Mouse (Mus musculus) ES-CJ7 (cell line): ENCODE results near the gene Hibadh.

Source experiments
- DNase-seq: peaks from one replicate; pipeline ENCODE4 v3.0.0; 2011; ENCODE audit warnings: low read depth, low spot score

The Hibadh gene

DNA sequence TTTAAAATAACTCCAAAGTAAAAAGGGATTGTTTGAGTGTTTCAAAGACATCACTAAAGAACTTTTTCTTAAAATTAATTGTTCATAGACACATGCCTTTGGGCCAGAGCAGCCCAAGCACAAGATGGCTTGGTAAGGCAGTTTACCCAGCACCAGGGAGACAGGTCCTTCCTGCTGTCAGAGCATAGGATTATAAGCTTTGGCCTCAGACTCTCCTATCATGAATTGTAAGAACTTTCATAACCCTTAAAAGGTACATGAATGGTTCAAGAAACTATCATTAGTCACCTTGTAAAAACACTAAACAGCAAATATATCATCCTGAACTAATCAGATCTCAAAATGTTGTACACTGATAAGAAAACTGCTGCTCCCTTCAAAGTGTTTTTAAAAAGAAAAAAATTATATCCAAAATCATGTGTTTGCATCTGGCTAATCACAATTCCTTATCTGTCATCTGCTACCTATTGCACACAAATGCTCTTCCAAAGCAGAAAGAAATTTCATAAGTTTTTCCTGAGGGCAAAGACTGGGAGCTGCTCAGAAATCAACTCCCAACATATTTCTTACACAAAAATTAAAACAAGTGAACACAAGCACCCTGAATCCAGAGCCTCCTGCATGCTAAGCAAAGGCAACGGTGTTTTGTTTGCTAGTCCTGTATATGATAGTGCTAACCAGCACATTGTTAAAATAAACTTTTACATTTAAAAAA is 1.6 kb downstream of the Hibadh start:
- no peak for DNase-seq

DNA sequence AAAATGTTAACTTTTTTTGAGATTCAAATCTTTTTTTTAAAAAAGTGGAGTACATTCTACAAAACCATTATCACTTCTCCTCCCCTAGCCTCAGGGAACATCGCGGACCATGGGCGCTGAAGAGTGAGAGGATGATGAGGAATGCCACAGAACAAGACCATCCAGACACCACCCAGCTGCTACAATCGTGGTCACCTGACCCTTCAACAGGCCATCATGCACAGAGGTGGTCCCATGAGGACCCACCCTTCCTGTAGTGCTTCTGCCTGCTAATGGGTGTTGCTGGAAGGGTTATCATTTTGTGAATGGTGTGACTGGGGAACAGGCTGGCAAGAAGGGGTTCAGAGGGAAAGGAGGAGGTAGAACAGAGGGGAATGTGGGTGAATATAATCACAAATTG is 2.9 kb downstream of the Hibadh start:
- peak; percentile 27 for DNase-seq

DNA sequence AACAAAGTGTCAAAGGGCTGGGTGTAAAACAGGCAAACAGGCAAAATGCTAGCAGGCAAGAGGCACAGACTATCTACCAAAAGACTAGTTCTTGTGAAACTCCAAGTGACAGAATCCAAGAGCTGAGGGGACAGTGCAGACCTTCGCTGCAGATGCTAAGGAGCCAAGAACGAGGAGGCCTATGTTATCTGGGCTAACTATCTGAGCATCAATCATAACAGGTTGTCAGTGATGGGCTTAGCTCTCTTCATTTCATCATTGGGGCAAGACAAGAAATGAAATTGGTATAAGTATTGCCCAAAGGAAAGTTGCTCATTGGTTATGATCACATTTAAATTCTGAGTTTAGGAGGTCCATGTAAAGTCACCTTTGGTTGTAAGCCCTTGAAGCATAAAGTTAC is 4.8 kb downstream of the Hibadh start:
- no peak for DNase-seq

DNA sequence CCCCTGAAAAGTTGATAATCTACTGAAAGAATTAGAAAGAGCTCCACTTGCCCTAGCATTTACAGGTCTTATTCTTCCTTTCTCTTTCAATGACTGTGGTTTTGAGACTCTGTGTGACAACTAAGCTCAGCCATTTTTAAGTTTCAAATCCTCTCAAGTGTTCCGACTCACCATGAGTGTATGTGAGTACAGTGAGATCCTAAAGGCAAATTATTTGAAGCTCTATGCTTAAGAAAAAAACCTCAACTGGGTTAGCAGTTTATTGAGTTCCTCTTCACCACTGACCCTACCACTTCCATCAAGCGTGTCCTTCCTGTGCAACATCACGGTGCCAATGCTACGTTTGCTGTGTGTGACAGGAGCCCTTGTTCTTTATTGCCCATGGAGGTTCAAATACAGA is 9.6 kb downstream of the Hibadh start:
- no peak for DNase-seq

DNA sequence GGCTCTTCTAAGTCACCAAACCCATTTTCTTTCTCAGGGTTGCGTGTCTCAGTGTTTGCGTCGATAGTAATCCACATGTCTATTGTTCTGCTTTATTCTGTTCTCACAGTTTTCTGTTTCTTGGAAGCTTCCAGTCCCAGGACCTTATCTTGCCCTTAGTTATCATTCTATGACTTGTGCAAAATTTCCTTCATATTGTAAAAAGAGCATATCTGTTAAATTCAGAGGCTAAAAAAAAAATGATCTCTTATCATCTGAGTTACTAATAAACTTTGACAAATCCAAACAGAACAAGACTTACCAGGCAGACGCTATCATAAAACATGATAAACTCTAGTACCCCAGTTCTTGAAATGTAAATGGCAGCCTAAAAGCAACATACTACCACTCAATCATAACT is 11.0 kb downstream of the Hibadh start:
- DNase-seq = no peak

DNA sequence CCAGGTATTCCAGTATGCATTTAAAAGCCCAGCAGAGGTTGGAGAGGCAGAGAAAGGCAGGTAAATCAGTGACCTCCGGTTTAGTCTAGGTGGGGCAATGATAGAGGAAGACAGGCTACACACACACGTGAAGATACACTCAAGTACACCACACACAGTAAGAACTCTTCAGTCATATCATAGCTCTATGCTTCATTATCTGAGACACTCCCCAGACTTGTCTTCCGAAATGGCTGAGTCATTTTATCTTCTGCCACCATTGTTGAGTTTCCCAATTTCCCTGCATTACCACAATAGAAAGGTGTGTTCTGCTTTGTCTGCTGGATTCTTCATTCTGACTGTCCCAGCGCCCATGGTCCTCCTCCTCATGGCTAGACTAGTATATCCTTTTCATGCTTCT is 13.5 kb downstream of the Hibadh start:
- DNase-seq = no peak

DNA sequence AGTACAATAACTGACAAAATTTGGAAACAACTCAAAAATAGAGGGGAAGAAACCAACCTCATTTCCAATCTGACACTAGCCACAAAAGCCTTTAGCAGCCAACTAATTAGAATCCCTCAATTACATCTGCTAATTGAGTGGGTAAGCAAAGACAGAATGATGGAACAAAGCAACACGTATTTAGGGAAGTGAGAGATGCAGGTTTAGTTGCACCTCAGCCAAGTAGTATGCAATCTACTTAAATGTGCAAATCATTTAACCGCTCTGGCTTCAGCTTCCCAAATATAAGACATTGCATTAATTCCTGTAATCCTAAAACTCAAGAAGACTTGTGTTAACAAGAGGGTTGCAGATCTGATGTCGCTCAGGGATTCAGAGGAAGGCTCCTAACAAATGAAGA is 16.4 kb downstream of the Hibadh start:
- DNase-seq = no peak

DNA sequence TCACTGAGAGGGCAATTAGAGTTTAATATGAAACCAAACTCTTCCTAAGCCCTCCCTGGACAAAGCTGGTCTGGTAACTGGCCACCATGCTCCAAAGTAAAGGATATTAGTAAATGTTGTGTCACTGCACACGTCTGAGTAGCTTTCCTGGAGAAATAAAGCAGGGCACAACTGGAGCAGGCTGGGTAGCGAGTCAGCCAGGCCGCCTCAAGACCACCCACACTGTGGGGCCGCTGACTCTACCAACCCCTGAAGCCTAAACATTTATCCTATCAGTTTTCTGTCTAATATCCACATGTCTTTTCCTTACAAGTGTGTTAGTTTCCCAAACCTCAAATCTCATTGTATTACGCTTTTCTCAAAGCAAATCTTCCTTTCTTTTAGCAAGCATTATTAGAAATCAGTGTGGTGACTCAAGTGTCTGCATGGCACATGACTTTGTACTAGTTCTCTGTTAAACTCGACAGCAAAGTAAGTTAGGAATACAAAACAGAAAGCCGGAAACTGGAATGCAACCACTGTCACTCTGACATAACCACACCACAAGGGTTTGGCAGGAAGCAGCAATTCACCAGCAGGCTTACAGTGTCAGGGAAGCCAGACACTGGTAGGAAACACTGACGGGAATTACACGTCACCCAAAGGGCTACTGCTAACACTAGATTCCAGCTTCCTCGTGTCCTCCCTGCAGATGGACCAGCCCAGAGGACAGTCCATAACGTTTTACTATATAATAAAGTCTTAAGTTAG is 18.3 kb downstream of the Hibadh start:
- DNase-seq = no peak

DNA sequence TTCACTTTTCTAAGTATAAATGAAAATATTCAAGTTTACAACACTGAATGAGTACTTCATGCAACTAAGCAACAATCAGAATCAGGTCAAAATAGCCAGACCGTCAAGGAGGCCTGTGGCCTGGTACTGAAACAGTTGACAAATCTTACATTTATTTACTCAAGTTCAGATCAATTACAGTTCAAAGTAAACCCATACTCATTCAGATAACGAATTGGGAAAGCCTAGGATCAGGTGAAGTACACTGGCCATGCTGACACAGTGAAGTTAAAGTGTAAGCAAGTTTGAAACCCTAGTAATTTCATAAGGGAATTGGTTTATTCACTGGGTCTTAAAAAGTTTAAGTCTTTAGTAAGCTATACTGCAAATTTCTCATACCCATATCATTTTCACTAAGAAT is 20.1 kb downstream of the Hibadh start:
- DNase-seq = no peak

DNA sequence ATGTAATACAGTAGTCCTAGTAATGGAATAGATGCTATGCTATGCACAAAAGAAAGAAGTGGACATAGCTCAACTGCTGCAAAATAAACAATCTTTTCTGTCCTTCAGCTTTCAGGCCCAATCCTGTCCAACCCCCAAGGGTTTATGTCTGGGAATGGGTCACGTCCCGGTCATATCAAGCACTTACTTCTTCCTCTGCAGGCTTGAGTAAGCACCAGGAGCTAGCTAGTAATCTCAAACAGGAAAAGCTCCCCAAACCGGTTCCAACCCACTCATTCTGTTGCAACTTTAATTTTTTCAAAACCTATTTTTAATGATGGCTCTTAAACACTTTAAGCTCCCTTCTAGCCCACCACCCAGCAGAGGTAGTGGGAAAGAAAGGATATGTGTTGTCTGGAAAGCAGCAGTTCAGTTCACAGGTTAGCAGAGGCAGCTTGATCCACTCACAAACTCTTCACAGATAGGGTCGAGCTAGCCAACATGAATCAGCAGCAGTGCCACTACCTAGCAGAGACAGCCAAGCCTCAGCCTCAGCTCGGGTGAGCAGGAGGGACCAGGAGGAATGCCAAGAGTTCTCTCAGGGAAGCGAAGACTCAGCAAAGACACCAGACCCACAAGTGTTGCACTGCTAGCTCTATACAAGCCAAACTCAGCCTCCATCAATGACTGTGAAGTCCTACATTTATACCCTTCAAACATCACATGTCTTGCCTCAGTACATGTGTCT is 30.4 kb downstream of the Hibadh start:
- no peak for DNase-seq

DNA sequence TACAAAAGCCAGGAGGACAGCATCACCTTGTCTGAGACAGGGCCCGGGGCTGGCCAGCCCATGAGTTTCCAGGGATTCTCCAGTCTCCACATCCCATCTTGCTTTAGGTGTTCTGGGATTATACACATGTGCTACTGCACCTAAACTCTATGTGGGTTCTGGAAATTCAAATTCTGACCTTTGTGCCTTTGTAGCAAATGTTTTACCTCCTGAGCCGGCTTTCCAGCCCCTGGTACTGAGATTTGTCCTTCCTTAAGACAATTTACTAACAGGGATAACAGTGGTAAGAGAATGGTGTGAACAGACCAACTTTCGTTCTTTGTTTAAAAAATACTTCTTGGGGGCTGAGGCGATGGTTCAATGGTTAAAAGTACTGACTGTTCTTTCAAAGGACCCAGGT is 32.1 kb downstream of the Hibadh start:
- no peak for DNase-seq

DNA sequence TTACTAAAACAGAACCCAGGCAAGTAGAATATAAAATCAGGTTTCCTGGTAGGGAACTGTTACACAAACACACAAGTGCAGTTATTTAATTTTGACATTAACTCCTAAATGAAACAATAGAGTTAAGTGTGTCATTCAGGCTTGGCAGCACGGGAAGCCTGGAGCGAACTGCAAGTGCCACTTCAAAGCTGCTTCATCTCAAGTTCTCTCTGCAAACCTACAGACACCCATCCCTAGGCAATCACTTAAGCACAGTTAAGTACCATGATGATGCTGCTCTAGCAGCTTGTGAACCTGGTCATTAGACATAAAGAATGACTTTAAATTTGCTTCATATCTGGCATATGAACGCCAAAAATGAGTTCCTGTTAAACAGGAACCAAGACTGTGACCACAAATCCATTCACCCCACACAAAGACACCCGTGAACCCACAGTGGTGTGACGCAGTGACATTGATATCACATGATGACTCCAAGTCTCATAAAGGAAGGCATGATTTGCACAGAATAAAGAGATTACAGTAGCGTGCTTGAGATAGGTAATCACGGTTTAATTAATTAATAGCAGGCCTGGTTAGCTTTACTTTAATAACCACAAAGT is 33.3 kb downstream of the Hibadh start:
- DNase-seq = no peak

DNA sequence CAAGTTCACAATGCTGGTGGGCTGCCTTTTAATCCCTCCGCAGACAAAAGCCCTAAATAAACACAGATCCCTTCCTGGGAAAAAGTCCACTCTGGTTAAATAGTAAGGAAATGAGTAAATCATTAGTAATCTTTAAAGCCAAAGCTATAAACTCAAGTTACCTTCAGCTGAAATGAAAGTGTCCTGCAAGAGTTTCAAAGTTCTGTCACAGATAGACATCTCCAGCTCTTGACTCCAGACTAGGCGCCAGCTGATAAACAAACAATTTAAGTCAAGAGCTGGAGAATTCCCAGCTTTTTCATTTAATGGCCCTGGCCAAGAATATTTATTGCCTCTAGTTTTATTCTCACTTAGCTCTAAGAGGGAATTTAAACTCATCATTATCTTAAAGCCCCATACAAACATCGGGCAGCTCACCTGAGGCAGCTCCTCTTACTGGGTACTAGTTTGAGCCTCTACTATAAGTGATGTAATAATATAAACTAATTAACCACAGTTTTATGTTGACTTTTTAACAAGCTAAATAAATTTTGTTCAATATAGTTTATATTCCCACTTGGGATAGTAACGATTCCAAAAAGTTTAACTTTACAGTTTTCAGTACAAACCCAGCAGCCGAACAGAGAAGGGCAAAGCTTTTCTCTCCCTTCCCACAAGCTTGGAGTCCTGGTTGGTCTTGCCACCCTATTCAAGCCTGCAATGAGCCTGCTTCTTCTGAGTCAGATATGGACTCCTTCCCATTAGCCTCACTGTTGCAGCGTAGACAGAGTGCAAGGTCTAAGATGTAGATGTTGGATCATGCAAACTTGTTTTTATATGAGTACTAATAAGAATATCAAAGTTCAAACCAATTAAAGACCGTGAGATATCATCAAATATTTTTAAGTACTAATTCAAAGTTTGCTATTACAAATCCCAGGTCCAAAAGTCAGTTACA is 38.2 kb downstream of the Hibadh start:
- no peak for DNase-seq

DNA sequence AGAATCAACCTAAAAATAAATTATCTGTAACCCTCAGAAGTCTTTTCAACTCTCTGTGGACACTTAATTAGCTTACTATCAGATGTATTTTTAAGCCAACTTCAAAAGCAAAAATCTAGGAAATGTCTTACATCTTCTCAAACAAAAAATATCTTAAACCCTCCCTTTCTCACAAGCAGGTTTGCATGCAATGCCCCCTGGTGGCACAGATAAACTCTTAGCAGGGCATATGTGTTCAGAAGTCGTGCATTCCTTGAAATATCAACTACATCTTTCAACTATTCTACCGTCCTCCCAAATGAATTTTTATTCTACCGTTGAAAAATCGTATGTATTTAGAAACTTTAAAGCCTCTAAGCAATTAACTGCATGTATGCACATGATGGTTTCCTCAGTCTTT is 39.1 kb downstream of the Hibadh start:
- peak; percentile 25 for DNase-seq

DNA sequence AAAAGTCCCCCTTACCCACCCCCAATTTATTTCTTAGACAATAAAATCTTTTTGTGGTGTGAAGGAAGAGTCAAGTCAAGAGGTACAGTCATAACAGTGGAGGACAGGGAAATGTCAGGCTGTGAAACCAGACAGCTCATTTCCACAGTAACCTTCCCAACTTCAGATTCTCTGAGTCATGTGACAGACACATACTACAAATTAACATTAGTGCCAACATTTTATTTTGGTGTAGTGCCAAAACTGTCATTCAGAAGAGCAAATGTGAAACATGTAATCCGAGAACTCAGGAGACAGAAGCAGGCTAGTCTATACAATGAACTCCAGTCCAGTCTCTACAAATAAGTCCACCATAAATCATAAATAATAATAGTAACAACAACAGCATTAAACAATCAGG is 45.4 kb downstream of the Hibadh start:
- no peak for DNase-seq

DNA sequence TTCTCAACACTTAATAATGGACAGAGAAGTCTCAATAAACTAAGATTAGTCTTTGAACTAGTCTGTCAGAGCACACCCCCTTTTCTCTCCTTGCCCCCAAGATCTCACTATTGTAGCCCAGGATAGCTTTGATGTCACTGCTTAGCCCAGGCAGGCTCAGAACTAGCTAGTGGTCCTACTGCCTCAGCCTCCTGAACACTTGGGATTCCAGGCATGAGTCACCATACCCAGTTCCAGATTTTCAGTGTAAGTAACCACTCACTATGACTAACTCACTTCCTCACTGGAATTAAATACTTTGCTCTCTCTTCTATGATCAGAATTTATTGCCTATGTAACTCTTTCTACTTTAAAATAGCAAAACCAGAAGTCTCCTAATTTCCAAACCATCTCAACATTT is 53.6 kb downstream of the Hibadh start:
- no peak for DNase-seq

DNA sequence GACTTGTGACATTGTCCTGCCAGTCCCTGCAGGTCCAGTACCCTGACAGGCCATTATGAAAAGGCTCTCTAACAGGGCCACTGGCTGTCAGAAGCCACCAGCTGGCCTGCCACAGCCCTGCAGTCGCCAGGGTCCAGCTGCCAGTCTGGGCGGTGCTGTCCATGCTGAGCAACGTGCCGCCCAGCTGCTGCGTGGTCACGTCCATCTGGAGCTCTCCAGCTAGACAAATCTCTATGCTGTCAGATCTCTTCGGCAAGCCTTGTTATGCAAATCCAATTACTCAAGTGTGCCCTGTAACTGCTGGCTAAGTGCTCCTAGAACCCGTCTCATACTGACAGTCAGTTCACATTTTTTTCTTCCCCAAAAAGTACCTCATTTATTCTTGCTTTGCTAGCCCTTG is 55.8 kb downstream of the Hibadh start:
- no peak for DNase-seq

DNA sequence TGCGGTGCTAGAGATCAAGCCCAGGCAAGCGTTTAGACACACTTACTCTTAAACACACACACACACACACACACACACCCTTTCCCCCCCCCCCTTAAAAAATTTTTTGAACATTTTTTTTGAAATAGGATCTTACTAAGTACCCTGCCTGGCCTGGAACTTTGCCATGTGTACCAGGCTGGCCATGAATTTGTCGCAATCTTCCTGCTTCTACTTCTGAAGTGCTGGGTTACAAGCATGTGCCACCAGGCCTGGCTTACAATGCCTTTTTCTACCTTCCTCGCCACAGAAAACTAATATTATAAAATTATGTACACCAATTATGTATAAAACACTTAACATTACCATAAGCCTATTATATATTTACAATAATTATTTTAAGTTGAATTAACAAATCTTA is 59.1 kb downstream of the Hibadh start:
- no peak for DNase-seq

DNA sequence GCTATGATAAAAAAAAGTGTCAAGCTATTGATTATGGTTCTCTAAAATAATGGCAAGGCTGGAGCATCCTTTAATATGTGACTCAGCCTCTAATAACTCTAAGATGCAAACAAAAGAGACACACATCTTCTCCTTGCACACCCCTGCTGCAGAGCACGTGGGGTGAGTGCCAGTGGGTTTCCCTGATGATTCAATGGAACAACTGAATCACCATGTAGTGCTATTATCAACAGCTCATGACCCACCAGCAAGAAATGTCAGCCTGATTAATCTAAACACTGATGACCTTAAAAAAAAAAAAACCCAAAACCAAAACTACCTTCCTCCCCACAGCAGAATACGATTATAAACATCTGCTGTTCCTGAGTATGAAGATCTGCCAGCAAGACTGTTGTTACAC is 61.9 kb downstream of the Hibadh start:
- DNase-seq = no peak

DNA sequence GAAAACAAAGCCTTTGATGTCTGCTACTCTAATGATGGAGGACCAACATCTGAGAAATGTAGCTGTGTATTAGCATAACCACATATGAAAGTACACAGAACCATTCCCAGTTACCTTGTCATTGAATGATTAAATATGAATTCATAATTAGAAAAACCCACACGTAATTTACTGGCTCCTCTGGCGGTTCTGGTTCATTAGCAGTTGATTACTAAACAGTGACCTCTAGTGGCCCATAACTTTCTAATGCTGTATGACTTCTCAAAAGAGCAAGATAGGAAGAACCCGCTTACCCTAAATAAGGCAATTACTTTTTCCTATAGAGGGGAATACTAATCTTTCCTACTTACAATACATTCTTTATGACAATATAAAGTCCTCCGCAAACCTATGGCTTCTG is 62.9 kb downstream of the Hibadh start:
- peak; percentile 25 for DNase-seq

DNA sequence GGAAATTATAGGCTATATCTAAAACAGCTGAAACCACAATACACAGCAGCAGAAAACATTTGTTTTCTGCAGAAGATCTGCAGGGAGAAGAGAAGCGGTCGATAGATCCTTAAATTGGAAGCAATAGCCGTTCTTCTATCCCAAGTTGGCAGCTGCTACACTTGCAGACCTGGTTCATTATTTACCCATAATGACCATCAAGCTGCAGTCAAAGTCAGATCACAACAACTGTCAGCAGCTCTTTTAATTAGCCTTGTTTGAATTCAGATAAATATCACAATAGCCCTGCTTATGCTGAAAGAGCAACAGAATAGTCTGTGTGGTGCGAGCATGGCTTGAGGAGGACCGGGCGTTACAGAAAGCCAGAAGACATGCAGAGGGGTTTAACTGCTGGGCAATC is 71.5 kb downstream of the Hibadh start:
- DNase-seq = no peak
